ENCODE assay signal across 22 mouse cellular contexts in genomic region chr4:82817833-82818232, GRCm38 (mm10). TPM values are rescaled to one million over a fixed set of nuclear protein-coding genes. Genes with fewer than 3 reads are reported as not detected.
DNase-seq lines count a peak whose midpoint lies in the region; ATAC-seq and TF ChIP-seq lines count a peak whose summit lies in the region.
"Had no signal": no experiment of that assay in that cellular context is flagged by ENCODE, and none has a peak within 500 bp of the region (broad histone marks: within the 10 kb centered on the region; RNA-seq: fewer than 3 reads in every experiment).

No protein-coding gene starts in this region.

- H3K4me2 ChIP-seq in kidney, embryonic 16.5 days (replicated peaks; ENCODE audit: low read depth, low read length) = no peak overlapping the region
- H3K4me2 ChIP-seq in forebrain, embryonic 12.5 days = no peak overlapping the region
- H3K4me2 ChIP-seq: embryonic facial prominence, embryonic 12.5 days had no signal

- no peak overlapping the region; the same call in 1 of the 2 replicates for H3K4me3 ChIP-seq in G1E (ENCODE audit: low read depth, low read length)
- no peak overlapping the region for H3K4me3 ChIP-seq in kidney, embryonic 16.5 days (ENCODE audit: low read length)
- no peak overlapping the region for H3K4me3 ChIP-seq in forebrain, embryonic 12.5 days (replicated peaks)
- H3K4me3 ChIP-seq: embryonic facial prominence, embryonic 10.5 days; embryonic facial prominence, embryonic 12.5 days had no signal

- no peaks in the 10 kb centered on the region for H3K27me3 ChIP-seq in G1E (ENCODE audit: insufficient read depth, low read length)
- H3K27me3 ChIP-seq in kidney, embryonic 16.5 days (ENCODE audit: insufficient read depth, low read length) = no peaks in the 10 kb centered on the region
- H3K27me3 ChIP-seq in forebrain, embryonic 12.5 days = no peaks in the 10 kb centered on the region
- H3K27me3 ChIP-seq: CH12.LX; embryonic facial prominence, embryonic 12.5 days had no signal

- peak; percentile 37; the same call in 1 of the 2 replicates for ATAC-seq in G1E (ENCODE audit: extremely low read depth, insufficient number of reproducible peaks, low FRiP score, poor library complexity, severe bottlenecking)
- 0 out of 2 replicates have a peak, but pooled peaks have one; percentile 21 for ATAC-seq in megakaryocyte, adult 5-6 weeks (ENCODE audit: poor library complexity, severe bottlenecking)
- no peak for ATAC-seq in kidney, embryonic 16.5 days (ENCODE audit: low FRiP score, low TSS enrichment)
- ATAC-seq in forebrain, embryonic 12.5 days (ENCODE audit: low FRiP score) = no peak
- ATAC-seq: CD4-positive, CD25-positive, alpha-beta regulatory T cell, adult 4 months; forebrain, embryonic 14.5 days; forebrain, embryonic 16.5 days had no signal

- 80% methylated on average over 5 of the region's 5 CpGs for WGBS in kidney, embryonic 16.5 days
- WGBS in forebrain, embryonic 12.5 days = 91% methylated on average over 5 of the region's 5 CpGs

- H3K27ac ChIP-seq in kidney, embryonic 16.5 days (ENCODE audit: low read length) = no peak overlapping the region
- H3K27ac ChIP-seq in forebrain, embryonic 12.5 days = no peak overlapping the region
- H3K27ac ChIP-seq: embryonic facial prominence, embryonic 10.5 days; embryonic facial prominence, embryonic 12.5 days had no signal

- H3K4me1 ChIP-seq in G1E (ENCODE audit: insufficient read depth, low read depth, low read length) = peaks cover 38% of the 10 kb centered on the region
- no peaks in the 10 kb centered on the region for H3K4me1 ChIP-seq in kidney, embryonic 16.5 days (ENCODE audit: insufficient read depth, low read length)
- peaks cover 3% of the 10 kb centered on the region; the same call in 1 of the 2 replicates for H3K4me1 ChIP-seq in forebrain, embryonic 12.5 days
- H3K4me1 ChIP-seq: embryonic facial prominence, embryonic 12.5 days had no signal

- H3K9ac ChIP-seq in kidney, embryonic 16.5 days (replicated peaks; ENCODE audit: low read length) = no peak overlapping the region
- H3K9ac ChIP-seq in forebrain, embryonic 12.5 days = no peak overlapping the region
- H3K9ac ChIP-seq: embryonic facial prominence, embryonic 12.5 days had no signal

- DNase-seq in G1E (ENCODE audit: low spot score) (no peak), MEL-GATA-1-ER (ENCODE audit: extremely low read depth, low read depth) (peak; percentile 20)
- DNase-seq in heart, postnatal 25 days (ENCODE audit: low spot score) = no peak
- DNase-seq: adrenal gland, adult 2 months; adrenal gland, postnatal 10 days; adrenal gland, postnatal 25 days; B cell, adult 2 months; cerebellum, adult 11 months; cerebellum, adult 18-20 months; cerebellum, adult 8-10 months; cerebellum, adult 9-11 months; cerebellum, postnatal 14 days; cerebellum, postnatal 36 days had no signal

- peaks cover 31% of the 10 kb centered on the region for H3K36me3 ChIP-seq in G1E (replicated peaks)
- H3K36me3 ChIP-seq in kidney, embryonic 16.5 days (ENCODE audit: insufficient read depth, low read length) = no peaks in the 10 kb centered on the region
- peaks cover 4% of the 10 kb centered on the region; the same call in 1 of the 2 replicates for H3K36me3 ChIP-seq in forebrain, embryonic 12.5 days (replicated peaks)
- H3K36me3 ChIP-seq: embryonic facial prominence, embryonic 12.5 days had no signal

- TF ChIP-seq CTCF in G1E (IDR thresholded peaks at IDR 0.05; ENCODE audit: low read depth, low read length) = no peak

- H3K9me3 ChIP-seq in G1E (replicated peaks) = no peaks in the 10 kb centered on the region
- H3K9me3 ChIP-seq in kidney, embryonic 16.5 days (ENCODE audit: low read length) = no peaks in the 10 kb centered on the region
- no peaks in the 10 kb centered on the region for H3K9me3 ChIP-seq in forebrain, embryonic 12.5 days
- H3K9me3 ChIP-seq: embryonic facial prominence, embryonic 10.5 days; embryonic facial prominence, embryonic 12.5 days had no signal

- intact Hi-C loops in heart, postnatal 25 days (cut with DNase I) = no loop called here

RNA-seq across cellular contexts. Expression of gene Zdhhc21, which starts 41.9 kb away (rescaled TPM):
- 41.8 and 55.3 TPM in 2 replicates for total RNA-seq in G1E (2014; fragmentation: Nextera tagmentation)
- 23.9 and 28.6 TPM in 2 replicates for total RNA-seq in G1E (2017)
- polyA plus RNA-seq in G1E (2012) = 2.2 and 2.9 TPM in 2 replicates
- 33.4 and 38.2 TPM in 2 replicates for total RNA-seq in megakaryocyte, adult 5-6 weeks (2015)
- total RNA-seq in megakaryocyte, adult 5-6 weeks (2017) = 24.7 and 33.2 TPM in 2 replicates
- 10 to 100 TPM; 10.8 to 11.6 TPM for total RNA-seq in heart, postnatal 25 days (2021)
- polyA plus RNA-seq in kidney, embryonic 16.5 days (2015; fragmentation: Nextera tagmentation; extraction: Ambion mirVana) = 12.2 and 16.4 TPM in 2 replicates
- 22.1 and 22.6 TPM in 2 replicates for polyA plus RNA-seq in forebrain, embryonic 12.5 days (2016; fragmentation: Nextera tagmentation; extraction: Ambion mirVana)

Comparison
In these comparisons a context has a peak if more than half of its experiments do, and no peak if none do; other contexts are left out.
1. ATAC-seq: peak in G1E (single experiment) and megakaryocyte, adult 5-6 weeks (single experiment); none in kidney, embryonic 16.5 days (single experiment) and forebrain, embryonic 12.5 days (single experiment).